Mouse (Mus musculus): ENCODE measurements around the gene Gm498.

DNA sequence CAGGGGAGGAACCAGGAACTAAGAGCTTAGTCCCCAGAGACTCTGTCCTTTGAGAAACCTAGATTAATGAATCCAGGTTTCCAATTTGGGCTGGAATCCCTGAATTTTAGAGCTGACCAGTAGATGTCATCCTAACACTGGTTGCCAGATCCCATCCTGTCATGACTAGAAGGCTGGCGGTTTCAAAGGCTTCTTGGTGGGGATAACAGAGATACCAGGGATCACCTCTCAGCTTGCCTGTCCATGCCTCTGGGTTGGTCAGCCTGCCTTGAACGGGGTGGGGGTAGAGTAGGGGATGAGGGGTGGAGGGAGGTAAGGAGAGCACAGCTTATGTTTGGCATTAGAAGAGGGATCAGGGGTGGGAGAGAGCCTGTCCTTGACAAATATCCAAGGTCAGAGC, 34.0 kb downstream of the Gm498 start:
- 0 out of 2 replicates have a peak, but pooled peaks have one; percentile 10 for TF ChIP-seq CTCF (IDR thresholded peaks at IDR 0.05)
- TF ChIP-seq POLR2A (IDR thresholded peaks at IDR 0.05; ENCODE audit: insufficient read depth, low read depth, low read length) = no peak
- no peak for TF ChIP-seq EP300 (IDR thresholded peaks at IDR 0.05; ENCODE audit: insufficient read depth, low read depth, low read length)

Data from heart, adult 2 months (tissue).